Mouse (Mus musculus): ENCODE measurements around the gene Rbfox1. TPM values are rescaled to one million over a fixed set of nuclear protein-coding genes. Genes with fewer than 3 reads are reported as not detected.

Rbfox1 gene
- total and polyA plus RNA-seq, 3 experiments = not detected

DNA sequence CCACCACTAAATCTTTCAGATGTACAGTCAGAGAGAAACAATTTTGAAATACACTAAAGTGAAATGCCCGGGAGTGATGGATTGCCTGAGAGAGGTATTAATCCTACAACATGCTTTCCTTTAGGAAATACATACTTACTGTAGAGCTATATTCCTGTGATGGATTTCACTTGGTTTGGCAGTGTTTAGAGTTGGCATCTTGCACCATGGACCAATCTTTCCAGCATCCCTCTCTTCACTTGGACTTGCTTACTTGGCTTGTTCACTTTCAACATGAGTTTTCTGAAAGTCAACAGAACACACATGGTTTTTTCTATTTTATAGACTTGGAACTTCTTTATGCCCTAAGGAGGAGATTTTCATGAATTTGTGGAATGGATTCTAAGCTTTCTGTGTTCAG is 163.4 kb downstream of the Rbfox1 start:
- Histone ChIP-seq H3K36me3 (ENCODE audit: control insufficient read depth in 1 of 2, insufficient read depth in 2 of 2, low read length in 2 of 2) (no peaks in the 10 kb centered on the region), H3K9me3 (replicated peaks; ENCODE audit: insufficient read depth, low read length) (no peaks in the 10 kb centered on the region), H3K27ac (ENCODE audit: control insufficient read depth, low read depth, low read length) (no peak overlapping the region), H3K4me1 (ENCODE audit: control insufficient read depth in 1 of 2, insufficient read depth in 2 of 2, low read length in 2 of 2) (no peaks in the 10 kb centered on the region), H3K79me2 (ENCODE audit: control insufficient read depth, insufficient read depth, low read length, poor library complexity) (no peaks in the 10 kb centered on the region), H3K9ac (ENCODE audit: control insufficient read depth, low read depth, low read length, poor library complexity, severe bottlenecking) (no peak overlapping the region), H3K27me3 (ENCODE audit: control insufficient read depth in 1 of 2, insufficient read depth in 2 of 2, low read length in 2 of 2) (no peaks in the 10 kb centered on the region), H3K4me3 (ENCODE audit: control insufficient read depth in 1 of 2, insufficient read depth in 1 of 2, low read depth in 2 of 2, low read length in 2 of 2) (no peak overlapping the region)
- no peak for TF ChIP-seq TBP (IDR thresholded peaks at IDR 0.05; ENCODE audit: low read depth, low read length)
- TF ChIP-seq MYB (IDR thresholded peaks at IDR 0.05; ENCODE audit: low read depth, low read length) = no peak
- no peak for TF ChIP-seq E2F4 (IDR thresholded peaks at IDR 0.05; ENCODE audit: borderline replicate concordance, low read depth, low read length)
- TF ChIP-seq POLR2AphosphoS5 (IDR thresholded peaks at IDR 0.05; ENCODE audit: borderline replicate concordance, low read depth, low read length) = no peak
- TF ChIP-seq SMC3 (IDR thresholded peaks at IDR 0.05; ENCODE audit: low read depth, low read length) = no peak
- no peak for TF ChIP-seq GATA1 (IDR thresholded peaks at IDR 0.05; ENCODE audit: low read depth, low read length)
- no peak for TF ChIP-seq MAZ (IDR thresholded peaks at IDR 0.05; ENCODE audit: low read depth, low read length)
- TF ChIP-seq MYC (IDR thresholded peaks at IDR 0.05; ENCODE audit: low read depth, low read length) = no peak
- no peak for TF ChIP-seq MXI1 (IDR thresholded peaks at IDR 0.05; ENCODE audit: low read depth, low read length)
- TF ChIP-seq EP300 (IDR thresholded peaks at IDR 0.05; ENCODE audit: low read depth in 1 of 2, low read length in 2 of 2) = no peak
- TF ChIP-seq ZKSCAN1 (IDR thresholded peaks at IDR 0.05; ENCODE audit: low read depth, low read length) = no peak
- no peak for TF ChIP-seq NRF1 (IDR thresholded peaks at IDR 0.05; ENCODE audit: insufficient read depth, low read depth, low read length, poor library complexity, severe bottlenecking)
- no peak for TF ChIP-seq CTCF (IDR thresholded peaks at IDR 0.05 in 2 of 3, conservative IDR thresholded peaks at IDR 0.05 in 1 of 3; ENCODE audit: control insufficient read depth in 1 of 3, insufficient read depth in 1 of 3, low read depth in 2 of 3, low read length in 3 of 3, poor library complexity in 1 of 3, severe bottlenecking in 1 of 3)
- no peak for TF ChIP-seq TCF12 (IDR thresholded peaks at IDR 0.05; ENCODE audit: low read depth, low read length)
- no peak for TF ChIP-seq ZMIZ1 (IDR thresholded peaks at IDR 0.05; ENCODE audit: low read depth, low read length)
- TF ChIP-seq GABPA (IDR thresholded peaks at IDR 0.05; ENCODE audit: low read depth, low read length) = no peak
- no peak for TF ChIP-seq RAD21 (IDR thresholded peaks at IDR 0.05; ENCODE audit: low read depth, low read length)
- TF ChIP-seq USF1 (IDR thresholded peaks at IDR 0.05; ENCODE audit: low read depth, low read length) = no peak
- TF ChIP-seq BHLHE40 (IDR thresholded peaks at IDR 0.05; ENCODE audit: borderline replicate concordance, low read depth, low read length) = no peak
- DNase-seq (ENCODE audit: low read depth, low spot score) = no peak

DNA sequence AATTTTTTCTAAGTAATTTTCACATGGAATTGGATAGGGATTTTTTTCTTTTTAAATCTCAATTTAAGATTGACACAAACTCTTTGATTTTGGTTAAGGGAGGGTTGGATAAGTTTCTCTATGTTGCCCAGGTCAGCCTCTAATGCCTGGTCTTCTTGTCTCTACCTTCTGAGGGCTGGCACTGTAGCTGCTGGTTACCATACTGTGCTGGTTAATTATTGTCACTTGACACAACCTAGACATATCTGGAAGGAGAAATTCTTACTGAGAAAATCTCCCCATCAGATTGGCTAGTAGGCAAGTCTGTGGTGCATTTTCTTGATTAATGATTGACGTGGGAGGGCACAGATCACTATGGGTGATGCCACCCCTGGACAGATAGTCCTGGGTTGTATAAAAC is 177.3 kb downstream of the Rbfox1 start:
- H3K27ac ChIP-seq (ENCODE audit: control insufficient read depth, low read depth, low read length) = no peak overlapping the region
- H3K36me3 ChIP-seq (ENCODE audit: control insufficient read depth in 1 of 2, insufficient read depth in 2 of 2, low read length in 2 of 2) = no peaks in the 10 kb centered on the region
- H3K4me1 ChIP-seq (ENCODE audit: control insufficient read depth in 1 of 2, insufficient read depth in 2 of 2, low read length in 2 of 2) = no peaks in the 10 kb centered on the region
- H3K9me3 ChIP-seq (replicated peaks; ENCODE audit: insufficient read depth, low read length) = no peaks in the 10 kb centered on the region
- TF ChIP-seq SMC3 (IDR thresholded peaks at IDR 0.05; ENCODE audit: low read depth, low read length) = no peak
- no peak overlapping the region for H3K9ac ChIP-seq (ENCODE audit: control insufficient read depth, low read depth, low read length, poor library complexity, severe bottlenecking)
- no peak for DNase-seq (ENCODE audit: low read depth, low spot score)
- H3K79me2 ChIP-seq (ENCODE audit: control insufficient read depth, insufficient read depth, low read length, poor library complexity) = no peaks in the 10 kb centered on the region
- no peak overlapping the region for H3K4me3 ChIP-seq (ENCODE audit: control insufficient read depth in 1 of 2, insufficient read depth in 1 of 2, low read depth in 2 of 2, low read length in 2 of 2)
- no peaks in the 10 kb centered on the region for H3K27me3 ChIP-seq (ENCODE audit: control insufficient read depth in 1 of 2, insufficient read depth in 2 of 2, low read length in 2 of 2)
